Mouse (Mus musculus): Measurements from ENCODE around the gene Rtel1.

The Rtel1 gene

GRCm38 (mm10) chr2:181326098-181326497, 6.6 kb downstream of the Rtel1 start:
- DNase-seq (ENCODE audit: low spot score) = no peak

- DNase-seq (ENCODE audit: low spot score) = no peak
Observed at GRCm38 (mm10) chr2:181332542-181332941, 13.0 kb downstream of the Rtel1 start.

GRCm38 (mm10) chr2:181334023-181334422, 14.5 kb downstream of the Rtel1 start:
- DNase-seq (ENCODE audit: low spot score) = no peak

- no peak for DNase-seq (ENCODE audit: low spot score)
Observed at GRCm38 (mm10) chr2:181340426-181340825, 20.9 kb downstream of the Rtel1 start.

GRCm38 (mm10) chr2:181342766-181343165, 23.2 kb downstream of the Rtel1 start:
- no peak for DNase-seq (ENCODE audit: low spot score)

- DNase-seq (ENCODE audit: low spot score) = no peak
Observed at GRCm38 (mm10) chr2:181356780-181357179, 37.2 kb downstream of the Rtel1 start.

- no peak for DNase-seq (ENCODE audit: low spot score)
Observed at GRCm38 (mm10) chr2:181363946-181364345, 44.4 kb downstream of the Rtel1 start.

GRCm38 (mm10) chr2:181364487-181364859, 44.9 kb downstream of the Rtel1 start:
- no peak for DNase-seq (ENCODE audit: low spot score)

GRCm38 (mm10) chr2:181364860-181365596, 45.5 kb downstream of the Rtel1 start, which contains the start of the genes Zgpat and Arfrp1:
Gene Zgpat, plus strand, starts transcription at chr2:181364928.
Gene Arfrp1, minus strand, starts transcription at chr2:181365404.
- peak; percentile 83 for DNase-seq (ENCODE audit: low spot score)

GRCm38 (mm10) chr2:181365655-181366075, 46.1 kb downstream of the Rtel1 start:
- no peak for DNase-seq (ENCODE audit: low spot score)

GRCm38 (mm10) chr2:181370001-181370400, 50.5 kb downstream of the Rtel1 start:
- no peak for DNase-seq (ENCODE audit: low spot score)

GRCm38 (mm10) chr2:181375787-181376186, 56.2 kb downstream of the Rtel1 start:
- DNase-seq (ENCODE audit: low spot score) = no peak

GRCm38 (mm10) chr2:181377230-181377629, 57.7 kb downstream of the Rtel1 start:
- no peak for DNase-seq (ENCODE audit: low spot score)

GRCm38 (mm10) chr2:181378701-181379100, 59.2 kb downstream of the Rtel1 start:
- no peak for DNase-seq (ENCODE audit: low spot score)

- DNase-seq (ENCODE audit: low spot score) = no peak
Observed at GRCm38 (mm10) chr2:181379778-181380177, 60.2 kb downstream of the Rtel1 start, which contains the start of gene Lime1. Gene Lime1, plus strand, starts transcription at chr2:181380078.

GRCm38 (mm10) chr2:181380251-181380650, 60.7 kb downstream of the Rtel1 start:
- DNase-seq (ENCODE audit: low spot score) = no peak

- no peak for DNase-seq (ENCODE audit: low spot score)
Observed at GRCm38 (mm10) chr2:181381107-181381506, 61.6 kb downstream of the Rtel1 start.

GRCm38 (mm10) chr2:181381631-181382306, 62.2 kb downstream of the Rtel1 start:
- no peak for DNase-seq (ENCODE audit: low spot score)

GRCm38 (mm10) chr2:181384463-181384862, 64.9 kb downstream of the Rtel1 start:
- DNase-seq (ENCODE audit: low spot score) = no peak

- peak; percentile 22 for DNase-seq (ENCODE audit: low spot score)
Observed at GRCm38 (mm10) chr2:181384919-181385391, 65.4 kb downstream of the Rtel1 start.

- DNase-seq (ENCODE audit: low spot score) = no peak
Observed at GRCm38 (mm10) chr2:181385885-181386284, 66.3 kb downstream of the Rtel1 start.

GRCm38 (mm10) chr2:181386663-181387210, 67.2 kb downstream of the Rtel1 start:
- no peak for DNase-seq (ENCODE audit: low spot score)

All from ovary, adult 18-20 months (tissue).